Comparison of ENCODE assay signal across 30 mouse cellular contexts in the genomic region with DNA sequence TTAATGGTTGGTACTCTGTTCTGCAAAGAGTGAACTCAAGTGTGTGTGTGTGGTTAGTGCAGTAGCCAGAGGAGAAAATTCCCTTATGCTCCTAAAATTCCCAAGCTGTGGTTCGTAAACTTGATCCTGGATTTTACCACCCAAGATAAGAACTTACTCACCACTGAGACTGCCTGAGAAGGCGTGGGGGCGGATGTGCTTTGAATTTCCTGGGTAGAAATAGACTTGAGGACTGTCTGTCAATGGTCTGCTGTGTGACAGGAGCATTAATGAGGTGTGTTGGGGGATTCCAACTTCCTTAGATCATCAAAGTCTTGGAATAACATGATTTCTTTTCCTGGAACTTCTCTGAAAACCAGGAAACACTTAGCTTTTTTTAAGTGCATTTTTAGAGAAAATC.
A peak's percentile ranks its signal among the peaks of the same experiment; 100 is the strongest.
DNase-seq lines count a peak whose midpoint lies in the region; ATAC-seq lines count a peak whose summit lies in the region.
"Had no signal": no experiment of that assay in that cellular context is flagged by ENCODE, and none has a peak within 500 bp of the region (broad histone marks: within the 10 kb centered on the region; RNA-seq: fewer than 3 reads in every experiment).

No protein-coding gene starts in this region.

- no peaks in the 10 kb centered on the region for H3K36me3 ChIP-seq in limb, embryonic 13.5 days
- no peaks in the 10 kb centered on the region for H3K36me3 ChIP-seq in limb, embryonic 10.5 days
- H3K36me3 ChIP-seq: embryonic facial prominence, embryonic 13.5 days; forebrain, embryonic 10.5 days; forebrain, embryonic 15.5 days; hindbrain, embryonic 13.5 days; liver, embryonic 15.5 days; neural tube, embryonic 13.5 days had no signal

- no peak overlapping the region for H3K4me2 ChIP-seq in limb, embryonic 13.5 days (replicated peaks)
- H3K4me2 ChIP-seq: embryonic facial prominence, embryonic 13.5 days; forebrain, embryonic 15.5 days; heart, embryonic 11.5 days; hindbrain, embryonic 13.5 days; liver, embryonic 15.5 days; lung, embryonic 14.5 days; midbrain, embryonic 11.5 days; neural tube, embryonic 13.5 days had no signal

- H3K9ac ChIP-seq in limb, embryonic 13.5 days, result no peak overlapping the region
- H3K9ac ChIP-seq: embryonic facial prominence, embryonic 13.5 days; forebrain, embryonic 15.5 days; hindbrain, embryonic 13.5 days; liver, embryonic 15.5 days; lung, embryonic 14.5 days; neural tube, embryonic 13.5 days had no signal

- peaks cover 8% of the 10 kb centered on the region; the same call in 1 of the 2 replicates for H3K4me1 ChIP-seq in limb, embryonic 13.5 days
- peaks cover 12% of the 10 kb centered on the region for H3K4me1 ChIP-seq in limb, embryonic 10.5 days
- H3K4me1 ChIP-seq: embryonic facial prominence, embryonic 13.5 days; forebrain, embryonic 15.5 days; liver, embryonic 15.5 days; neural tube, embryonic 13.5 days had no signal

- peak; percentile 88 for ATAC-seq in frontal cortex, adult (ENCODE audit: low TSS enrichment)
- no peak for ATAC-seq in limb, embryonic 13.5 days (ENCODE audit: low FRiP score, low read depth)
- ATAC-seq: forebrain, embryonic 15.5 days; inflammation-experienced regulatory T-cells, adult 6 months; Patski had no signal

- H3K27ac ChIP-seq in limb, embryonic 13.5 days, result peak overlapping the region; percentile 34; the same call in 1 of the 2 replicates
- H3K27ac ChIP-seq in limb, embryonic 10.5 days, result no peak overlapping the region
- H3K27ac ChIP-seq: embryonic facial prominence, embryonic 13.5 days; forebrain, embryonic 10.5 days; forebrain, embryonic 15.5 days; hindbrain, embryonic 13.5 days; liver, embryonic 15.5 days; neural tube, embryonic 13.5 days had no signal

- no peaks in the 10 kb centered on the region for H3K27me3 ChIP-seq in limb, embryonic 13.5 days
- H3K27me3 ChIP-seq in limb, embryonic 10.5 days (ENCODE audit: low read depth, poor library complexity, severe bottlenecking), result no peaks in the 10 kb centered on the region
- H3K27me3 ChIP-seq: embryonic facial prominence, embryonic 13.5 days; forebrain, embryonic 15.5 days; hindbrain, embryonic 13.5 days; liver, embryonic 15.5 days; neural tube, embryonic 13.5 days; Patski had no signal

- H3K4me3 ChIP-seq in limb, embryonic 13.5 days, result no peak overlapping the region
- no peak overlapping the region for H3K4me3 ChIP-seq in limb, embryonic 10.5 days
- H3K4me3 ChIP-seq: embryonic facial prominence, embryonic 13.5 days; forebrain, embryonic 10.5 days; forebrain, embryonic 15.5 days; hindbrain, embryonic 13.5 days; liver, embryonic 15.5 days; neural tube, embryonic 13.5 days had no signal

- no peak for DNase-seq in frontal cortex, postnatal 14 days (ENCODE audit: low spot score in 2 of 2)
- no peak for DNase-seq in limb, embryonic 10.5 days (ENCODE audit: low spot score)
- DNase-seq in right cerebral cortex, postnatal 36 days (ENCODE audit: low spot score in 2 of 2), result peak; percentile 18
- DNase-seq in right cerebral cortex, postnatal 25 days, result no peak
- no peak for DNase-seq in cerebellum, adult 18-20 months
- DNase-seq: adrenal gland, postnatal 14 days; cerebellum, adult 11-12 months; cerebellum, postnatal 10 days; gastrocnemius, postnatal 25 days; heart, adult 18-20 months; heart, postnatal 4 days; kidney, adult 11 months; kidney, postnatal 14 days; layer of hippocampus, adult 9-11 months; left cerebral cortex, postnatal 4 days; lung, embryonic 14.5 days; lung, postnatal 36 days; thymus, postnatal 14 days had no signal

- 48% methylated on average over 3 of the region's 3 CpGs for WGBS in limb, embryonic 13.5 days
- 59% methylated on average over 3 of the region's 3 CpGs for WGBS in limb, embryonic 10.5 days

- H3K9me3 ChIP-seq in limb, embryonic 13.5 days, result no peaks in the 10 kb centered on the region
- no peaks in the 10 kb centered on the region for H3K9me3 ChIP-seq in limb, embryonic 10.5 days (replicated peaks)
- H3K9me3 ChIP-seq: embryonic facial prominence, embryonic 13.5 days; forebrain, embryonic 10.5 days; forebrain, embryonic 15.5 days; hindbrain, embryonic 13.5 days; liver, embryonic 15.5 days; neural tube, embryonic 13.5 days had no signal

Comparison
In these comparisons a context has a peak if more than half of its experiments do, and no peak if none do; other contexts are left out.
1. DNase-seq: peak in right cerebral cortex, postnatal 36 days (2 of 2); none in frontal cortex, postnatal 14 days (0 of 2), limb, embryonic 10.5 days (single experiment), right cerebral cortex, postnatal 25 days (single experiment) and cerebellum, adult 18-20 months (0 of 2).